Mouse (Mus musculus) ES-E14 (cell line): ENCODE data around the gene Kif21a.

Source experiments
- CHD2 ChIP-seq: IDR thresholded peaks from 2 replicates; pipeline ENCODE4 v1.6.1; 2014; ENCODE audit warnings: mild to moderate bottlenecking, low read depth, low read length, inconsistent platforms
- HCFC1 ChIP-seq: IDR thresholded peaks from 2 replicates; pipeline ENCODE4 v1.6.1; 2012; ENCODE audit warnings: low read length, inconsistent platforms, borderline replicate concordance; ENCODE audit not compliant: insufficient read depth
- ZC3H11A ChIP-seq: IDR thresholded peaks from 2 replicates; pipeline ENCODE4 v1.6.1; 2012; ENCODE audit warnings: low read depth, mild to moderate bottlenecking, inconsistent platforms, low read length, borderline replicate concordance
- ZNF384 ChIP-seq: IDR thresholded peaks from 2 replicates; pipeline ENCODE4 v1.6.1; 2012; ENCODE audit warnings: low read depth, low read length, inconsistent platforms

GRCm38 (mm10) chr15:91016366-91016765, 33.4 kb downstream of the Kif21a start:
- TF ChIP-seq HCFC1, result no peak
- no peak for TF ChIP-seq ZC3H11A
- no peak for TF ChIP-seq ZNF384
- TF ChIP-seq CHD2, result no peak
